Mouse (Mus musculus) MEL (cell line): ENCODE data around the gene Catspere2. TPM values are rescaled to one million over a fixed set of nuclear protein-coding genes. Genes with fewer than 3 reads are reported as not detected.
A peak's percentile ranks its signal among the peaks of the same experiment; 100 is the strongest.
"Not testable (repeated sequence)": the region's sequence is repeated elsewhere in the genome, so short reads cannot be mapped to it uniquely, and the experiment has no call there.

Source experiments
- DNase-seq: peaks from one replicate; pipeline ENCODE4 v3.0.0; 2011; ENCODE audit warnings: low read depth, low spot score
- H3K27ac ChIP-seq: 2 replicates; pipeline ENCODE4 v1.5.1; 2012; ENCODE audit warnings: low read depth, mild to moderate bottlenecking, control low read depth, low read length, moderate library complexity; ENCODE audit not compliant: control insufficient read depth
- H3K27me3 ChIP-seq, 2 experiments: fragments of 150-350 bp in 1 of 2; sonication (generic) in 1 of 2; 2 replicates each; pipeline ENCODE4 v1.6.1; 2012; ENCODE audit warnings: low read length in 2 of 2, mild to moderate bottlenecking in 2 of 2, improper control_type of control experiment in 1 of 2, moderate library complexity in 1 of 2; ENCODE audit not compliant: insufficient read depth in 2 of 2, control insufficient read depth in 1 of 2
- H3K36me3 ChIP-seq, 2 experiments: 2 replicates each; pipeline ENCODE4 v1.6.1; 2012 to 2014; ENCODE audit warnings: low read length in 2 of 2, improper control_type of control experiment in 1 of 2, inconsistent platforms in 1 of 2, mild to moderate bottlenecking in 1 of 2; ENCODE audit not compliant: insufficient read depth in 2 of 2, control insufficient read depth in 1 of 2
- H3K4me1 ChIP-seq, 2 experiments: fragments of 150-350 bp in 1 of 2; sonication (generic) in 1 of 2; 2 replicates each; pipeline ENCODE4 v1.6.1; 2012; ENCODE audit warnings: low read length in 2 of 2, improper control_type of control experiment in 1 of 2, mild to moderate bottlenecking in 1 of 2; ENCODE audit not compliant: insufficient read depth in 2 of 2, control insufficient read depth in 1 of 2
- H3K4me3 ChIP-seq, 2 experiments: fragments of 150-350 bp in 1 of 2; sonication (generic) in 1 of 2; 2 replicates each; pipeline ENCODE4 v1.5.1; 2012; ENCODE audit warnings: low read depth in 2 of 2, low read length in 2 of 2, mild to moderate bottlenecking in 2 of 2, moderate library complexity in 2 of 2, control low read depth in 1 of 2, improper control_type of control experiment in 1 of 2; ENCODE audit not compliant: control insufficient read depth in 1 of 2, insufficient read depth in 1 of 2
- H3K79me2 ChIP-seq: 2 replicates; pipeline ENCODE4 v1.6.1; 2012; ENCODE audit warnings: mild to moderate bottlenecking, low read length, moderate library complexity; ENCODE audit not compliant: control insufficient read depth, poor library complexity, insufficient read depth
- H3K9ac ChIP-seq: 2 replicates; pipeline ENCODE4 v1.6.1; 2012; ENCODE audit warnings: low read depth, mild to moderate bottlenecking, control low read depth, low read length, moderate library complexity; ENCODE audit not compliant: control insufficient read depth, poor library complexity, severe bottlenecking
- H3K9me3 ChIP-seq: fragments of 150-350 bp; sonication (generic); replicated peaks from 2 replicates; pipeline ENCODE4 v1.6.1; 2012; ENCODE audit warnings: mild to moderate bottlenecking, low read length, improper control_type of control experiment, moderate library complexity; ENCODE audit not compliant: insufficient read depth
- CHD2 ChIP-seq: IDR thresholded peaks from 2 replicates; pipeline ENCODE4 v1.6.1; 2011; ENCODE audit warnings: low read length, improper control_type of control experiment
- ELF1 ChIP-seq: IDR thresholded peaks from 2 replicates; pipeline ENCODE4 v1.6.1; 2014; ENCODE audit warnings: low read depth, mild to moderate bottlenecking, inconsistent platforms, low read length, improper control_type of control experiment, moderate library complexity
- EP300 ChIP-seq, 2 experiments: IDR thresholded peaks; 2 replicates each; pipeline ENCODE4 v1.6.1; 2011; ENCODE audit warnings: improper control_type of control experiment in 2 of 2, low read length in 2 of 2, low read depth in 1 of 2, mild to moderate bottlenecking in 1 of 2
- GABPA ChIP-seq: IDR thresholded peaks from 2 replicates; pipeline ENCODE4 v1.6.1; 2012; ENCODE audit warnings: low read depth, mild to moderate bottlenecking, inconsistent platforms, low read length, improper control_type of control experiment, moderate library complexity
- GATA1 ChIP-seq: IDR thresholded peaks from 2 replicates; pipeline ENCODE4 v1.6.1; 2011; ENCODE audit warnings: low read depth, low read length, improper control_type of control experiment
- HCFC1 ChIP-seq: IDR thresholded peaks from 2 replicates; pipeline ENCODE4 v1.6.1; 2012; ENCODE audit warnings: low read depth, mild to moderate bottlenecking, inconsistent platforms, low read length, improper control_type of control experiment, moderate library complexity
- JUND ChIP-seq: IDR thresholded peaks from 2 replicates; pipeline ENCODE4 v1.6.1; 2011; ENCODE audit warnings: low read depth, mild to moderate bottlenecking, improper control_type of control experiment, low read length
- MAFK ChIP-seq: IDR thresholded peaks from 2 replicates; pipeline ENCODE4 v1.6.1; 2011; ENCODE audit warnings: low read depth, mild to moderate bottlenecking, low read length, improper control_type of control experiment, borderline replicate concordance
- MEF2A ChIP-seq: IDR thresholded peaks from 2 replicates; pipeline ENCODE4 v1.6.1; 2014; ENCODE audit warnings: low read depth, mild to moderate bottlenecking, inconsistent platforms, low read length, improper control_type of control experiment; ENCODE audit not compliant: poor library complexity, insufficient replicate concordance, severe bottlenecking; ENCODE audit errors: extremely low read depth
- MXI1 ChIP-seq: IDR thresholded peaks from 2 replicates; pipeline ENCODE4 v1.6.1; 2011; ENCODE audit warnings: mild to moderate bottlenecking, low read depth, low read length, improper control_type of control experiment
- NELFE ChIP-seq: IDR thresholded peaks from 2 replicates; pipeline ENCODE4 v1.6.1; 2011; ENCODE audit warnings: low read depth, low read length, improper control_type of control experiment
- NRF1 ChIP-seq: IDR thresholded peaks from 2 replicates; pipeline ENCODE4 v1.6.1; 2014; ENCODE audit warnings: low read depth, mild to moderate bottlenecking, inconsistent platforms, low read length, improper control_type of control experiment, moderate library complexity; ENCODE audit not compliant: poor library complexity, insufficient read depth, severe bottlenecking
- POLR2A ChIP-seq, 2 experiments: IDR thresholded peaks; 2 replicates each; pipeline ENCODE4 v1.6.1; 2011 to 2012; ENCODE audit warnings: low read length in 2 of 2, mild to moderate bottlenecking in 2 of 2, control low read depth in 1 of 2, improper control_type of control experiment in 1 of 2, low read depth in 1 of 2, moderate library complexity in 1 of 2; ENCODE audit not compliant: control insufficient read depth in 1 of 2, insufficient read depth in 1 of 2, poor library complexity in 1 of 2
- POLR2AphosphoS5 ChIP-seq: IDR thresholded peaks from 2 replicates; pipeline ENCODE4 v1.6.1; 2012; ENCODE audit warnings: low read depth, borderline replicate concordance, mild to moderate bottlenecking, inconsistent platforms, low read length, moderate library complexity, mixed read lengths
- SIN3A ChIP-seq: IDR thresholded peaks from 2 replicates; pipeline ENCODE4 v1.6.1; 2012; ENCODE audit warnings: low read length, improper control_type of control experiment, inconsistent platforms
- SMC3 ChIP-seq: IDR thresholded peaks from 2 replicates; pipeline ENCODE4 v1.6.1; 2011; ENCODE audit warnings: low read depth, low read length, improper control_type of control experiment
- TAL1 ChIP-seq: IDR thresholded peaks from 2 replicates; pipeline ENCODE4 v1.6.1; 2012; ENCODE audit warnings: mild to moderate bottlenecking, inconsistent platforms, low read length, moderate library complexity, mixed read lengths
- TCF12 ChIP-seq: IDR thresholded peaks from 2 replicates; pipeline ENCODE4 v1.6.1; 2014; ENCODE audit warnings: low read depth, mild to moderate bottlenecking, inconsistent platforms, low read length, improper control_type of control experiment, moderate library complexity
- USF2 ChIP-seq, 2 experiments: IDR thresholded peaks; 2 replicates each; pipeline ENCODE4 v1.6.1; 2011 to 2012; ENCODE audit warnings: improper control_type of control experiment in 2 of 2, low read length in 2 of 2, borderline replicate concordance in 1 of 2, inconsistent platforms in 1 of 2, low read depth in 1 of 2, mild to moderate bottlenecking in 1 of 2; ENCODE audit not compliant: insufficient read depth in 1 of 2
- ZKSCAN1 ChIP-seq: IDR thresholded peaks from 2 replicates; pipeline ENCODE4 v1.6.1; 2012; ENCODE audit warnings: low read depth, mild to moderate bottlenecking, inconsistent platforms, low read length, improper control_type of control experiment, moderate library complexity
- ZMIZ1 ChIP-seq: IDR thresholded peaks from 2 replicates; pipeline ENCODE4 v1.6.1; 2012; ENCODE audit warnings: low read depth, mild to moderate bottlenecking, inconsistent platforms, low read length, improper control_type of control experiment, moderate library complexity
- polyA plus RNA-seq, 2 experiments: library from polyadenylated mRNA; stranded (reverse) in 1 of 2; unstranded in 1 of 2; fragments of >175 nt in 1 of 2; fragments of >200 nt in 1 of 2; gene quantifications; 2 replicates each; pipeline versions ENCODE4 v1.2.1 to v1.2.4; 2012; ENCODE audit warnings: low replicate concordance in 2 of 2, low read depth in 1 of 2; ENCODE audit not compliant: insufficient read length in 2 of 2, insufficient read depth in 1 of 2, missing spikeins in 1 of 2
- total RNA-seq: library from RNA; depleted of rRNA; stranded (reverse); fragments of 300-350 nt; gene quantifications from 2 replicates; pipeline ENCODE4 v1.2.3, GENCODE M21; 2012

The Catspere2 gene
- total and polyA plus RNA-seq, 3 experiments = not detected

GRCm38 (mm10) chr1:178108514-178108913 lies 125.3 kb downstream of the Catspere2 start:
- DNase-seq = peak; percentile 10
- not testable (repeated sequence) for H3K9ac ChIP-seq, H3K79me2 ChIP-seq, H3K36me3 ChIP-seq, H3K27me3 ChIP-seq, H3K4me1 ChIP-seq, H3K27ac ChIP-seq, H3K4me3 ChIP-seq, H3K9me3 ChIP-seq
- TF ChIP-seq EP300 (IDR thresholded peaks at IDR 0.05; ENCODE audit: low read depth in 1 of 2, low read length in 2 of 2) (peak; percentile 19 to 30; a peak in 2 of 4 replicates), GATA1 (0 out of 2 replicates have a peak, but pooled peaks have one; percentile 20)

DNA sequence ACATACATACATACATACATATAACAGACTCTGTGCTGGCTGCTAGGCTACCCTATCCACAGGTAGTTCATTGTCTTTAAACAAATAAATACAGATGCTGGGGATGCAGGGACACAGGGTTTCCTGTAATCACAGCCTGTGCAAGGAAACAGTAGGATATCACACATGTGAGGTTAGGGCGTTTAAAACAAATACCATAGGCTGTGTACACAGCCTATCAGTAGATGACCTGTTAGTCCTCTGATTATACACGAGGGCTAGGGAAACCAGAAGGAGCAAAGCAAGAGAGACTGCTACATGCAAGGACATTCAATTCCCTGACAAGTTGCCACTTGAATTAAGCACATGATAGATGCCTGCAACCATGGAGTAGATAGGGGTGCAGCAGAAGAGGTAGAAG lies 139.0 kb downstream of the Catspere2 start:
- not testable (repeated sequence) for H3K27ac ChIP-seq, H3K9ac ChIP-seq, H3K27me3 ChIP-seq, H3K9me3 ChIP-seq, H3K79me2 ChIP-seq, H3K36me3 ChIP-seq, H3K4me3 ChIP-seq, DNase-seq, H3K4me1 ChIP-seq

DNA sequence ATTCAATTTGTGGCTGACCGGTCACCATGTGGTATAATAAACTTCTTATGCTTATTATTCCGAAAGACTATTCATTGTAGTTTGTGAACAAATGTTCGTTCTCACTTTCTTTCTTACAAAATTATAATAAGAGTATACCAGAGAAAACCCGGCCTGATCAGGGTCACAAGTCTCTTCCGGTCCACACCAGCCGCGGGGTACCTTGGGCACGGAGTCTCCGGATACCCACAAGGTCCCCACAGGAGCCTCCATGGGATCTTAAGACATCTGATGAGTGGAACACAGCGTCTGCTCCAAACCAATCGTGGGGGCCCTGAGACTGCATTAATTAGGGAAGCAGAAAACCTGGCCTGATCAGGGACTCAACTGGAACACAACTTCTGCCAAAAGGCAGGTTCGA lies 151.1 kb downstream of the Catspere2 start:
- TF ChIP-seq ZKSCAN1 (no peak), SIN3A (no peak), USF2 (IDR thresholded peaks at IDR 0.05; ENCODE audit: borderline replicate concordance in 1 of 2, insufficient read depth in 1 of 2, low read depth in 1 of 2, low read length in 2 of 2) (no peak), MEF2A (no peak), TAL1 (no peak), NELFE (no peak), CHD2 (no peak), ELF1 (no peak), ZMIZ1 (no peak), EP300 (IDR thresholded peaks at IDR 0.05; ENCODE audit: low read depth in 1 of 2, low read length in 2 of 2) (no peak), POLR2AphosphoS5 (no peak), POLR2A (IDR thresholded peaks at IDR 0.05; ENCODE audit: control insufficient read depth in 1 of 2, insufficient read depth in 1 of 2, low read depth in 1 of 2, low read length in 2 of 2, poor library complexity in 1 of 2) (no peak), SMC3 (no peak), TCF12 (no peak), MAFK (no peak), MXI1 (no peak), NRF1 (no peak), HCFC1 (no peak), JUND (no peak), GABPA (no peak)
- TF ChIP-seq, all 39 proteins: peak for 0
- Histone ChIP-seq H3K27me3 (no peaks in the 10 kb centered on the region), H3K36me3 (no peaks in the 10 kb centered on the region), H3K27ac (no peak overlapping the region), H3K4me3 (no peak overlapping the region), H3K9ac (no peak overlapping the region), H3K4me1 (no peaks in the 10 kb centered on the region), H3K79me2 (no peaks in the 10 kb centered on the region), H3K9me3 (no peaks in the 10 kb centered on the region)
- DNase-seq = no peak
